Mouse (Mus musculus): ENCODE data around the gene Pianp.
A peak's percentile ranks its signal among the peaks of the same experiment; 100 is the strongest.
"Not testable (repeated sequence)": the region's sequence is repeated elsewhere in the genome, so short reads cannot be mapped to it uniquely, and the experiment has no call there.

Pianp gene

DNA sequence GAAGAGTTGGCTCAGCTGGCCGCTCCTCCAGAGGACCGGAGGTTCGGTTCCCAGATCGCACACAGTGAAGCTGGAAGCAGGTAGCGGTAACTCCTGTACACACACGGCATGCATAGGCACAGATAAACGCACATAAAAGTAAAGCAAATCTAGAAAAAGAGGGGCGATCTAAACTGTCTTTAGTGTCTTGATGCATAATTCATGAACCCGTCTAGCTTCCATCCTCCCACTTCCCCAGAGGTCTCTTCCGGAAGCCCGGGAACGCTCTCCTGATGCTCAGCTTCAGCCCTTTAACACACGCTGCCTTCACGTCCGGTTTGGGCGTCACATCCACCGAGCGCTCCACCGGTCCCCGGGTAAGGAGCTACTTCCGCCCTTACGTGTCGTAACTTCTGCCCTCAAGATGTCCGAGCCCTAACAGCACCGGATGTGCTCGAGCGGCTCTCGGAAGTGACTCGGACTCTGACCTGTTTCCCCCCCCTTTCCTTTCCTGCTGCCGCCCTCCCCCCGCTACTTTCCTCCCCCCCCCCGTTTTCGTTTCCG is 12.2 kb downstream of the Pianp start:
- DNase-seq: peak; percentile 99

DNA sequence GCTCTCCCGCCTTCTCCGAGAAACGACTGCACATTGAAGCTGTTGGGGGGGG is 12.5 kb downstream of the Pianp start, which contains the start of gene Zfp384:
TSS of gene Zfp384 (plus strand) at position 17 of the 52 bp plus-strand sequence.
- no peak for DNase-seq

DNA sequence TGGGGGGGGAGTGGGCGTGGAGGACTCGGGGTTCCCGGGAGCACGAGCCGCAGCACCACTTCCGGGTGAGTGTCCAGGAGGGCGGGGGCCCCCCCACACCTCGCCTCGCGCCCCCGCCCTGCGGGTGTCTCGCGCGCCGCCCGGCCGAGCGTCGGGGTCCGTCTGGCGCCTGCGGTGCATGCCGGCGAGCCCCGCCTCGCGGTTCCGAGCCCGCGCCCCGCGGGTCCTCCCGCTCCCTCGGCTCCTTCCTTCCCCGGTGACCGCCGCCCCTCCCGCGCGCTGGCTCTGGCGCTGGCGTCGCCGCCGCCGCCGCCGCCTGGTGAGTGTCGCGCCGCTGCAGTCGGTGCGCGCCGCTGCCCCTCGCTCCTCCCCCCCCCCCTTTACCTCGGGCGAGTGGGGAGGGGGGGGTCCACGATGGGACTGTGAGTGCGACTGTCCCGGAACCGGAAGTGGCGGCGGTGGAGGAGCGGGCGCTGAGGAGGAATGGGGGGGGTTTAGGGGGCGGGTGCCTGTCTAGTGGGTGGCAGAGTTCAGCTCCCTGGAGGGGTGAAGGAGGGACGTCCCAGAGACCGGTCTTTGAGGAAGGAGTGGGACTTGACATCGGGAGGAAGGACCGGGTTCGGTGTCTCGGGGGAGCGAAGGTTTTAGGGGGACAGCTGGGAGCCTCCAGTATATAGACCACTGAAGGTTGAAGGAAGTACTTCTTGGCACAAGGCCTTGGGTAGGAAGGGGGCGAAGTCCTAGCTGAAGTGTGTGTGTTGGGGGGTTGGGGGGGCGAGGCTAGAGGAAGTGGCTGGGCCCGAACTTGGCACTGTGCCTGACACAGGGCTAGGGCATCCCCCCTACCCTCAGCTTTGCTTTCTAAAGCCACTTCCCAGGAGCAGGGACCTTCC is 12.9 kb downstream of the Pianp start:
- DNase-seq: peak; percentile 78

DNA sequence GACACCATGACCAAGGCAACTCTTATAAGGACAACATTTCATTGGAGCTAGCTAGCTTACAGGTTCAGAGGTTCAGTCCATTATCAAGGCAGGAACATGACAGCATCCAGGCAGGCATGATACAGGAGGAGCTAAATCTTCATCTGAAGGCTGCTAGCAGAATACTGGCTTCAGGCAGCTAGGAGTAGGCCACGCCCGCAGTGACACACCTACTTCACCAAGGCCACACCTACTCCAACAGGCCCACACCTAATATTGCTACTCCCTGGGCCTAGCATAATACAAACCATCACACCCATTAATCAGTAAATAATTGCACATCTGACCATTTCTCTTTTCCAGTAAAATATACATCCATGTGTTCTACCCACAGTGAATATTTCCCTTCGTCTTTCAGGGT is 21.2 kb downstream of the Pianp start:
- DNase-seq: no peak

DNA sequence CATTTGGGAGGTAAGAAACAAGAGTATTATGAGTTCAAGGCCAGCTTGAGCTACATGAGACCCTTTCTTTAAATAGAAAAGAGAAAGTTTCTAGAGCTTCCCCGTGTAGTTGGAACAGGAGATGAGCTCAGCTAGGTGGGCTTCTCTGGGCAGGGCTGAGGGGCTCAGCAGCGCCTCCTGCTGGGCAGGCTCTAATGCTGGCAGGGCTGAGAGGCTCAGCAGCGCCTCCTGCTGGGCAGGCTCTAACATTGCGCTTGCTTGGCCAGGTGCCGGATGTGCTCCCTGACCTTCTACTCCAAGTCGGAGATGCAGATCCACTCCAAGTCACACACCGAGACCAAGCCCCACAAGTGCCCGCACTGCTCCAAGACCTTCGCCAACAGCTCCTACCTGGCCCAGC is 34.0 kb downstream of the Pianp start:
- DNase-seq: not testable (repeated sequence)

DNA sequence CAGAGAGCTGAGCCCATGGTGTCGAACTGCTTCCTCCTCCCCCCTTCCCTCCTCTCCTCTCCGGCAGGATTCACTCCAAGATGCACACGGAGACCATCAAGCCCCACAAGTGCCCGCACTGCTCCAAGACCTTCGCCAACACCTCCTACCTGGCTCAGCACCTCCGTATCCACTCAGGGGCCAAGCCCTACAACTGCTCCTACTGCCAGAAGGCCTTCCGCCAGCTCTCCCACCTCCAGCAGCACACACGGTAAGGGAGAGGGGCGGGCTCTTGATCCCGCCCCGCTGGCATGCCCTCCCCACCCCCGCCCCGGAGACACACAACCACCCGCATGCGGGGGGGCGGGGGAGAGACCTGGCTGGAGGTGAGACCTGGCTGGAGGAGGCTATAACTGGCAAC is 35.1 kb downstream of the Pianp start:
- no peak for DNase-seq

DNA sequence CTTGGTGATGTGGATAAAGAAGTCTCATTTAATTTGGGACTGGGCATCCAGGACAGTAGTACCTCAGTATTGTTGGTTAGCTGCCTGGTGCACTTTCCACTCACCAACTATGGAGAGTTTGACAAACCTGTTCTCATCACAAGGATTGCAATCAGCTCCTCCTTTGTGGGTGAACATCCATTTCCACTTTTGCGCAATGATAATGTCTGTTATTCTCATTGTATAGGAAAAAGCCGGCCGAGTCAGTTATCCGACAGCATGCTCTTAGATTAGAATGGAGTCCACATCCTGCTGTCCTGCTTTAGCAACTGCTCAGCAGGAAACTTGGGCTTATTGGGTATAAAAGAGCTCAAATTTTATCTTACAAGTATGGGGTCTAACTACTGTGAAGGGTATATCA is 42.2 kb downstream of the Pianp start:
- DNase-seq: no peak

DNA sequence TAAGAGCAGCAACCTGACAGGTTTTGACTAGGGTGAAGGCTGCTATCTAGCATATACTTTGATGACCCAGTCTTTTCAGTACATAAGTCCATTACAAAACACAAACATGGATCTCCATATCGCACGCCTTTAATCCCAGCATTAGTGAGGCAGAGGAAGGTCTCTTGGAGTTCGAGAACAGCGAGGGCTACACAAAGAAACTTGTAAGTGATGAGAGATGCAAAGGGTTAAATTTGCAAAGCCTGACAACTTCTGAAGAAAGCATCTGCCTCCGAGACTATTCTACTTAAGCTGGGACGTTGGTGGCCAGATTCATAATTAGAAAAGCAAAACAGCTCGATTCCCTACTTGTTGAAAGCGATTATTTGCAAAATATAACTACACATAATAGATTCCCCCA is 42.6 kb downstream of the Pianp start:
- no peak for DNase-seq

DNA sequence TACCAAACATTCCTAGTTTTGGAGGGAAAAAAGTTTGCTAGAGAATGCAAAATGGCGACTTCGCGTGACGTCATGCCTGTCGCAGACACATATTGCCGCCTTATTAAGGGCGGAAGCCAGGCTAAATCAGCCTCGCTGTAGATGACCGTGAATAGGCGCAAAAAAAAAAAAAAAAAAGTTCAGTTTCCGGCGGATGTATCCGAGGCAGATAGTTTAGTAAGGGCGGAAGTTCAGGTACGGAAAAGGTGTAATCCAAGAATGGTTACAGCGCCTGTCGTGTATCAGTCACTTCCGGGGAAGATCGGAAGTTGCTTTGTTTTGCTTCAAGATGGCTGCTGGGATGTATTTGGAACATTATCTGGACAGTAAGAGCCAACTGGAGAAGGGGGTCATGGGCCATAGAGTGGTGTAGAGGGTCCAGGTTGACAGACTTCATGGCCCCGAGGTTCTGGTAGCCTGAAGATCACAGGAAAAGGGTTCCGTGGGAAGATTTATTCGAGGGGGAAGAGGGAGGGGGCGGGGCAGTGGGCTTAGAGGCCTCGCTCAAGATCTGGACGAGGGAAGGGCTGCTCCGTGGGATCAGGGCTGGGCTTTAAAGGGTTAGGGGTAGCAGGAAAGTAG is 43.1 kb downstream of the Pianp start, which contains the start of gene Ing4:
TSS of gene Ing4 (plus strand) at position 228 of the 621 bp plus-strand sequence.
- DNase-seq: peak; percentile 92

DNA sequence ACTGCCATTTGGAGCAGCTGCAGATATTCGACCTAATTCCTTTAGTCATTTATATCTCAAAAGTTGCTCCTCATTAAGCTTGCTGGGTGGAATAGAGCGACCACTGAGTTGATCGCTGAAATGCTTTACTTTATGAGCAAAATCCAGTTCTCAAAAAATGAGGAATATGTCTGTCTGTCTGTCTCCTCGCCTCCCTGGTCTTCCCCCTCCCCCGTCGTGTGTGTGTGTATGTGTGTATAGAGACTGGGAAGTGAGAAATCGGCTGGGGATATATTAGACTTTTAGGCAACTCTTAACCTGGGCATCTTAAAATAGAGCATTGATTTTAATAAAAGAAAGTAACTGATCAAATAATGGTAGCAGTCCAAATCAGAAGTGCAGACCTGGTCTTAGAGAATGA is 43.7 kb downstream of the Pianp start:
- no peak for DNase-seq

DNA sequence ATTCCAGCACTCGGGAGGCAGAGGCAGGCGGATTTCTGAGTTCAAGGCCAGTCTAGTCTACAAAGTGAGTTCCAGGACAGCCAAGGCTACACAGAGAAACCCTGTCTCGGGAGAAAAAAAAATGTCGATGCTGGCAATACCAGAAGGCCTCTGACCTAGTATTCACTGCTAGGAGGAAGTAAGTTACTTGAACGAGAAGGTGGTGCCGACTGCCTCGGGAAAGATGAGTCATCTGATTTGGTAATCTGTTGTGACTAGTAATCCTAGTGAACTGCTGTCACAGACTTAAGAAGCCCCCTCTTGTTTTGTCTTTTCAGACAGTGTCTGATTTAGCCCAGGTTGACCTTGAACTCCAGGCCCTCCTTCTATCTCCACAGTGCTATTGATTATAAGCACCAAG is 44.6 kb downstream of the Pianp start:
- DNase-seq: no peak

DNA sequence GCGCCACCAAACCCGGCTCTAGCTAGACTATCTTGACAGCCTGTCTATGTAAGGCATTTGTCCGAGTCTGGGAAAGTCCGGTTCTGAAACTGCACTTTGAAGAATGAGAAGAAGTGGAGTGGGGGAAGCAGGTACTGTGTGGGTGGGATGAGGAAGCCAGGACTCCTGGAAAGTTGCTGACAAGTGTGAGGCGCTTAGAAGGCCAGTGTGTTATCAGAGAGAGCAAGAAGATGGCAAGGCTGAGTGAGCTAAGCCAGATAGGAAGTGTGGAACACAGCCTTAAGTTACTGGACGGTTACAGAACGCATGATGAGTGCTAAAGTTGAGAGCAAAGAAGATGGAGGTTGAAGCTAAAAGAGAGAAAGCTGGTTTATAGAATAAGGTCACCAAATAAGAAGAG is 45.6 kb downstream of the Pianp start:
- DNase-seq: no peak

DNA sequence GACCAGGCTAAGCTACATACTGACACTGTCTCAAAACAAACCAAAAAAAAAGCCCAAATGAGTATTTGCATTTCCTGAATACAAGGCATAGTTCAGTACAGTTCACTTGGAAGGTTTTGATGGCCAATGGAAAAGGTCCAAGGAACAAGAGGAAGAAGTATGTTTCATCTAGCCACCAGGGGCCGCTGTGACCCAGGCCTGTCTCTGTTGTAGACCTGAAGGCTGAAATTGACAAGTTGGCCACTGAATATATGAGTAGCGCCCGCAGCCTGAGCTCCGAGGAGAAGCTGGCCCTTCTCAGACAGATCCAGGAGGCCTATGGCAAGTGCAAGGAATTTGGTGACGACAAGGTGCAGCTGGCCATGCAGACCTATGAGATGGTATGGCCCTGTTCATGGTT is 50.2 kb downstream of the Pianp start:
- DNase-seq: peak; percentile 77

DNA sequence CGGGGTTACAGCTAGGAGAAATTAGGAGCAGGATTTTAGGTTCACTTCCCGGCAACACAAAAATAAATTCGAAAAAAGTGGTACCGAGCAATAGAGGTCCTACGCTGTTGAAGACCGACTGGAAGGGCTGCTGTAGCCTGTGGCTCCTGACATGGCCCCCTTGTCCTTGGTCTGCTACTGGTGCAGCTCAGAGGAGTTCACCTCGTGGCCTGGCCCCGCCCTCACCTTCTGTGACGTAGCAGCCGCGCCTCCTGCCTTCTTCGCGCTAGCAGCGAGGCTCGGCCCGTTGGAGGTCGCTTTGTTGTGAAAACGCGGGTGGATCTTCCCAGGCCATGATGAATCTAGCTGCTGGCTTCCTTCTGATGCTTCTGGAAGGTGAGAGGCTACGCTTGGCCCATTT is 53.2 kb downstream of the Pianp start, which contains the start of gene Acrbp:
TSS of gene Acrbp (plus strand) at position 12 of the 400 bp plus-strand sequence.
- no peak for DNase-seq

DNA sequence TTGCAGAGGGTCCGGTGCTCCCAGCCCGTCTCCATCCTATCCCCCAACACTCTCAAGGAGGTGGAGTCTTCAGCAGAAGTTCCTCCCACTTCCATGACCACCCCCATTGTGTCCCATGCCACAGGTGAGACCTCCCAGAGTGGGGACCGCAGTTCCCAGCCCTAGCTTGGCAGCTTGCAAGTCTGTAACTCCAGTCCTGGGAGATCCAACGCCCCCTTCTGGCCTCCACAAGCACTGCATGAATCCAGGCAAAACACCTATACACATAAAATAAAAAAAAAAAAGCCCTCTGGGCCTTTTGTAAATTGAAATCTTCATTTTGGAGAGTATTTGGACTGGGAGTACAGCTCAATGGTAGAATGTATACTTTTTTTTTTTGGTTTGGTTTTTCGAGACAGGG is 54.7 kb downstream of the Pianp start:
- no peak for DNase-seq
